Mouse (Mus musculus): ENCODE measurements around the gene Fbxl15.

DNA sequence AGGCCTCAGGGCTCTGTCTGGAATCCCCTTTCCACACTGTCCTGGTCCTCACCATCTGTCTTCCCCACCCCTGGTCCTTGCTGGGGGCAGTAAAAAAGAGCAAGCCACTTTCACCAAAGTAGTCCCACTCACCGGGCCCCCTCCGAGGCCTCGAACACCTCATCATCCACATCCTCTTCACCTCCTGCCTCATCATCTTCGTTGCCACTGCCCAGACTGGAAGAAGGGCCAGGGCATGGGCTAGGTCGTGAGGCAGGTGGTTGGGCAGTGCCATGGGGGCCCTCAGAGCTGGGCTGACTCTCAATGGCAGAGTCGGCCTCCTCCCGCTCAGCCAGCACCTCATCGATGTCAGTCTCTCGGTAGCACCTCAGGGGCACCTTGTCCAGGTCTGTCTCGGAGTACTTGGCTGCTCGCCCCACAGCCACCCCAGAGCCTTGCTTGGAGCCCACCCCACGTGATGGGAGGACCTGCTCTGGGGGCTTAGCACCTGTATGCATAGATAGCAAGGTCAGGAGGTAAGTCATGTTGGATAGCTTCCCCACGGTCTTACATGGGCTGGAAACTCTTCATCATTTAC, 4.9 kb upstream of the Fbxl15 start:
- no peak for TF ChIP-seq EP300 (IDR thresholded peaks at IDR 0.05; ENCODE audit: insufficient read depth, low read depth, low read length)
- TF ChIP-seq CTCF (IDR thresholded peaks at IDR 0.05): no peak
